Mouse (Mus musculus) kidney, adult 2 months (tissue): ENCODE data around the gene Nostrin.

Experiments used
- CTCF ChIP-seq: fragments of 200-500 bp; conservative IDR thresholded peaks from 2 replicates; pipeline ENCODE4 v1.5.1; 2011; ENCODE audit warnings: low read depth, mild to moderate bottlenecking, control low read depth, low read length, moderate library complexity, mixed read lengths; ENCODE audit not compliant: insufficient read depth, insufficient read length
- POLR2A ChIP-seq: fragments of 200-500 bp; IDR thresholded peaks from one replicate; pipeline ENCODE4 v1.6.1; 2011; ENCODE audit warnings: low read depth, low read length, control low read depth

- no peak for TF ChIP-seq CTCF
- no peak for TF ChIP-seq POLR2A
Measured at GRCm38 (mm10) chr2:69209684-69210083, 74.1 kb downstream of the Nostrin start.
